Comparison of ENCODE assay signal across 12 mouse cellular contexts in the genomic region with DNA sequence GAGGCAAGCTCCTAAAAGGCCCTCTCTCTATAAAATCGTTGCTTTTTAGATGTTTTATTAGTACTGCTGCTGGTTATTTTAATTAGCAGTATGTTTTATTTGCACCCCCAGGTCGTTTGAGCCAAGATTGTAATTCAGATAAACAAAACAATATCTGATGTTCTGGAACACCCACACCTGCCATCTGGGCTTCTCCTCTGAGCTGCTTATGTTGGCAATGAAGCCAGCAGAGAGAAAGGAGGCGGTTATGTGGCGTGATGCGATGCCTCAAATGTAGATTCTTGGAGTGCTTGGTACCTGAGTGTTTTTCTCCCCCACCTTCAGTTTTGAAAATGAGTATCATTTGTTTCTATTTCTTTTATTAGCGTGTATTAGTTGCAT. TPM values are rescaled to one million over a fixed set of nuclear protein-coding genes. Genes with fewer than 3 reads are reported as not detected.
DNase-seq lines count a peak whose midpoint lies in the region; ATAC-seq lines count a peak whose summit lies in the region.
"Had no signal": no experiment of that assay in that cellular context is flagged by ENCODE, and none has a peak within 500 bp of the region (broad histone marks: within the 10 kb centered on the region; RNA-seq: fewer than 3 reads in every experiment).

No protein-coding gene starts in this region.

- H3K9me3 ChIP-seq in forebrain, embryonic 16.5 days (ENCODE audit: control insufficient read depth, low read length) = no peaks in the 10 kb centered on the region
- H3K9me3 ChIP-seq in heart, embryonic 12.5 days (replicated peaks) = no peaks in the 10 kb centered on the region
- H3K9me3 ChIP-seq: embryonic facial prominence, embryonic 13.5 days had no signal

- intact Hi-C loops in left cerebral cortex, postnatal 14 days (cut with DNase I) = no loop called here
- intact Hi-C loops in gastrocnemius, postnatal 36 days (cut with DNase I) = no loop called here

- H3K4me2 ChIP-seq in forebrain, embryonic 16.5 days (ENCODE audit: low read length) = no peak overlapping the region
- H3K4me2 ChIP-seq in heart, embryonic 12.5 days = no peak overlapping the region
- H3K4me2 ChIP-seq: embryonic facial prominence, embryonic 13.5 days; lung, embryonic 14.5 days; midbrain, embryonic 11.5 days had no signal

- H3K4me1 ChIP-seq in forebrain, embryonic 16.5 days (replicated peaks; ENCODE audit: control insufficient read depth, insufficient read depth, low read length) = peaks cover 35% of the 10 kb centered on the region
- H3K4me1 ChIP-seq in heart, embryonic 12.5 days (replicated peaks) = peaks cover 31% of the 10 kb centered on the region

- no peaks in the 10 kb centered on the region for H3K27me3 ChIP-seq in forebrain, embryonic 16.5 days (replicated peaks; ENCODE audit: control insufficient read depth, insufficient read depth, low read length)
- no peaks in the 10 kb centered on the region for H3K27me3 ChIP-seq in heart, embryonic 12.5 days (replicated peaks)
- H3K27me3 ChIP-seq: embryonic facial prominence, embryonic 13.5 days had no signal

- ATAC-seq in forebrain, embryonic 16.5 days = peak; percentile 43; the same call in 1 of the 2 replicates
- no peak for ATAC-seq in heart, embryonic 12.5 days (ENCODE audit: insufficient number of reproducible peaks, low FRiP score)

- H3K9ac ChIP-seq in forebrain, embryonic 16.5 days (replicated peaks; ENCODE audit: low read depth, low read length) = no peak overlapping the region
- H3K9ac ChIP-seq in heart, embryonic 12.5 days = no peak overlapping the region
- H3K9ac ChIP-seq: embryonic facial prominence, embryonic 13.5 days; lung, embryonic 14.5 days had no signal

- WGBS in forebrain, embryonic 16.5 days = 43% methylated on average over 6 of the region's 6 CpGs
- WGBS in heart, embryonic 12.5 days = 82% methylated on average over 6 of the region's 6 CpGs

- no peak overlapping the region for H3K27ac ChIP-seq in forebrain, embryonic 16.5 days (ENCODE audit: low read length)
- H3K27ac ChIP-seq in heart, embryonic 12.5 days (ENCODE audit: poor library complexity, severe bottlenecking) = no peak overlapping the region
- H3K27ac ChIP-seq: embryonic facial prominence, embryonic 13.5 days had no signal

- H3K36me3 ChIP-seq in forebrain, embryonic 16.5 days (ENCODE audit: control insufficient read depth, insufficient read depth) = no peaks in the 10 kb centered on the region
- H3K36me3 ChIP-seq in heart, embryonic 12.5 days = no peaks in the 10 kb centered on the region

- peak; percentile 34 for DNase-seq in heart, adult 11 months
- no peak for DNase-seq in heart, adult 8-10 months (ENCODE audit: low spot score)
- peak; percentile 51 for DNase-seq in cerebellum, adult 11 months
- DNase-seq in left cerebral cortex, postnatal 14 days (ENCODE audit: low spot score in 2 of 2) = peak; percentile 68 to 78
- no peak for DNase-seq in gastrocnemius, postnatal 36 days
- no peak for DNase-seq in ovary, postnatal 10 days (ENCODE audit: low spot score)
- DNase-seq: kidney, adult 9 months; lung, embryonic 14.5 days had no signal

- no peak overlapping the region for H3K4me3 ChIP-seq in forebrain, embryonic 16.5 days (replicated peaks; ENCODE audit: low read length)
- no peak overlapping the region for H3K4me3 ChIP-seq in heart, embryonic 12.5 days
- H3K4me3 ChIP-seq: embryonic facial prominence, embryonic 13.5 days had no signal

RNA-seq across cellular contexts. Expression of a gene that starts 18.1 kb away (rescaled TPM):
- total RNA-seq in heart, adult 8-10 months (2022) = 10 to 100 TPM in 2 of 4 experiments, 1 to 10 TPM in 2; 8.3 to 11.3 (median 10.3) TPM
- polyA plus RNA-seq in forebrain, embryonic 16.5 days (2015; fragmentation: Nextera tagmentation; extraction: Ambion mirVana) = 11.9 and 12.3 TPM in 2 replicates
- total RNA-seq in left cerebral cortex, postnatal 14 days (2021) = 1 to 10 TPM; 9.0 to 9.9 TPM
- 10 to 100 TPM; 12.8 to 14.0 TPM for total RNA-seq in gastrocnemius, postnatal 36 days (2021)
- polyA plus RNA-seq in heart, embryonic 12.5 days (2016; fragmentation: Nextera tagmentation; extraction: Ambion mirVana) = 7.0 and 8.2 TPM in 2 replicates

Comparison
In these comparisons a context has a peak if more than half of its experiments do, and no peak if none do; other contexts are left out.
1. DNase-seq: peak in heart, adult 11 months (single experiment), cerebellum, adult 11 months (single experiment) and left cerebral cortex, postnatal 14 days (2 of 2); none in heart, adult 8-10 months (single experiment), gastrocnemius, postnatal 36 days (0 of 2) and ovary, postnatal 10 days (single experiment).